Mouse (Mus musculus) liver, postnatal 0 days (tissue): Measurements from ENCODE around the gene Gm7982. TPM values are rescaled to one million over a fixed set of nuclear protein-coding genes. Genes with fewer than 3 reads are reported as not detected.
"Not testable (repeated sequence)": the region's sequence is repeated elsewhere in the genome, so short reads cannot be mapped to it uniquely, and the experiment has no call there.

Experiments used
- ATAC-seq: fragments of 200-750 bp; cut with Nextera tagmentation; 2 replicates; pipeline ENCODE4 v1.8.0; 2017; ENCODE audit warnings: mild to moderate bottlenecking, moderate library complexity
- DNase-seq: peaks from one replicate; pipeline ENCODE4 v3.0.0-alpha.2; 2016
- H3K27ac ChIP-seq: fragments of 300-500 bp; sonication (generic); 2 replicates; pipeline ENCODE4 v1.5.1; 2014; ENCODE audit warnings: antibody characterized with exemption, moderate library complexity, mild to moderate bottlenecking, low read depth
- H3K27me3 ChIP-seq: fragments of 300-500 bp; sonication (generic); 2 replicates; pipeline ENCODE4 v1.6.1; 2014; ENCODE audit warnings: low read length, control low read depth, mixed read lengths; ENCODE audit not compliant: insufficient read depth
- H3K36me3 ChIP-seq: fragments of 300-500 bp; sonication (generic); replicated peaks from 2 replicates; pipeline ENCODE4 v1.6.1; 2014; ENCODE audit warnings: mild to moderate bottlenecking, control low read depth, low read length, moderate library complexity, mixed read lengths; ENCODE audit not compliant: insufficient read depth
- H3K4me1 ChIP-seq: fragments of 300-500 bp; sonication (generic); 2 replicates; pipeline ENCODE4 v1.6.1; 2014; ENCODE audit warnings: antibody characterized with exemption, mild to moderate bottlenecking, control low read depth; ENCODE audit not compliant: insufficient read depth
- H3K4me2 ChIP-seq: fragments of 300-500 bp; sonication (generic); 2 replicates; pipeline ENCODE4 v1.6.1; 2014; ENCODE audit warnings: low read depth, mild to moderate bottlenecking, low read length, moderate library complexity, mixed read lengths
- H3K4me3 ChIP-seq: fragments of 300-500 bp; sonication (generic); 2 replicates; pipeline ENCODE4 v1.5.1; 2014; ENCODE audit warnings: low read depth, low read length
- H3K9ac ChIP-seq: fragments of 300-500 bp; sonication (generic); replicated peaks from 2 replicates; pipeline ENCODE4 v1.6.1; 2014; ENCODE audit warnings: mild to moderate bottlenecking, moderate library complexity
- H3K9me3 ChIP-seq: fragments of 300-500 bp; sonication (generic); 2 replicates; pipeline ENCODE4 v1.6.1; 2016; ENCODE audit warnings: mild to moderate bottlenecking, control low read depth, low read length, mixed read lengths
- WGBS: fragments of 180-500 bp; shearing (Covaris S2); extraction: QIAGEN DNeasy Blood & Tissue Kit; methylation state at CpG from one replicate; pipeline ENCODE4 v1.1.7; 2014; ENCODE audit not compliant: insufficient replicate concordance; 5-methylcytosine and 5-hydroxymethylcytosine counted together
- polyA plus RNA-seq: library from polyadenylated mRNA; unstranded; fragments of >200 nt; fragmentation: Nextera tagmentation; extraction: Ambion mirVana; gene quantifications from 2 replicates; pipeline ENCODE4 v1.2.1, GENCODE M21; 2015

Gm7982 gene
- not detected in 2 replicates for polyA plus RNA-seq

- not testable (repeated sequence) for H3K27me3 ChIP-seq, H3K27ac ChIP-seq, H3K4me3 ChIP-seq, ATAC-seq, H3K9ac ChIP-seq, H3K36me3 ChIP-seq, H3K4me1 ChIP-seq, H3K4me2 ChIP-seq, DNase-seq, H3K9me3 ChIP-seq
- no CpG with 5 or more reads among the region's 3 CpGs for WGBS
Observed at GRCm38 (mm10) chr5:95741714-95742113, at the start of gene Gm7982. TSS of gene Gm7982 (plus strand) at chr5:95742014.

- not testable (repeated sequence) for H3K9ac ChIP-seq
Observed at GRCm38 (mm10) chr5:95736073-95736472, 5.7 kb upstream of the Gm7982 start, which contains the start of gene Gm7978. TSS of gene Gm7978 (minus strand) at chr5:95736173.

GRCm38 (mm10) chr5:95775690-95776089 lies 33.9 kb downstream of the Gm7982 start, which contains the start of gene E330014E10Rik:
TSS of gene E330014E10Rik (plus strand) at chr5:95775990.
- not testable (repeated sequence) for H3K27me3 ChIP-seq, H3K4me1 ChIP-seq, H3K9ac ChIP-seq, ATAC-seq, DNase-seq, H3K4me3 ChIP-seq, H3K27ac ChIP-seq, H3K4me2 ChIP-seq, H3K9me3 ChIP-seq, H3K36me3 ChIP-seq
- no CpG with 5 or more reads among the region's 2 CpGs for WGBS

More at GRCm38 (mm10) chr5:95736073-95736472, 5.7 kb upstream of the Gm7982 start, which contains the start of gene Gm7978:
- not testable (repeated sequence) for DNase-seq, H3K9me3 ChIP-seq, H3K4me1 ChIP-seq, ATAC-seq, H3K4me2 ChIP-seq, H3K27me3 ChIP-seq, H3K27ac ChIP-seq, H3K36me3 ChIP-seq, H3K4me3 ChIP-seq
- no CpG with 5 or more reads among the region's 1 CpGs for WGBS

Other genes starting within 250 kb of the Gm7982 start
- not detected in 2 replicates for gene Gm3286, start 231.3 kb upstream of the Gm7982 start, polyA plus RNA-seq
- gene Gm7971, start 147.1 kb upstream of the Gm7982 start, polyA plus RNA-seq: not detected in 2 replicates
- not detected in 2 replicates for gene Gm7978, start 5.8 kb upstream of the Gm7982 start, polyA plus RNA-seq
- gene E330014E10Rik, start 34.0 kb downstream of the Gm7982 start, polyA plus RNA-seq: not detected in 2 replicates
- gene Cxcl13, start 214.9 kb downstream of the Gm7982 start, polyA plus RNA-seq: 0.09 and 0.18 TPM in 2 replicates